Mouse (Mus musculus) CD4-positive helper T cell, adult 2 months (primary cell): ENCODE measurements around the gene Prepl.

Experiments used
- DNase-seq: peaks from one replicate; pipeline ENCODE4 v3.0.0-alpha.2; 2012; ENCODE audit warnings: low read depth, missing footprints, low spot score

Gene Prepl

GRCm38 (mm10) chr17:85090120-85091099, at the start of gene Prepl, which contains the start of gene Camkmt:
Gene Prepl (minus strand): TSS chr17:85090241.
Gene Camkmt (plus strand): TSS chr17:85090552.
- DNase-seq, result peak; percentile 98

- no peak for DNase-seq
Measured at GRCm38 (mm10) chr17:85138393-85138792, 48.4 kb upstream of the Prepl start.

GRCm38 (mm10) chr17:85116643-85117042, 26.6 kb upstream of the Prepl start:
- DNase-seq, result peak; percentile 45

GRCm38 (mm10) chr17:85113441-85113840, 23.4 kb upstream of the Prepl start:
- no peak for DNase-seq

GRCm38 (mm10) chr17:85110640-85111039, 20.6 kb upstream of the Prepl start:
- no peak for DNase-seq

- DNase-seq, result peak; percentile 9
Measured at GRCm38 (mm10) chr17:85103310-85103709, 13.3 kb upstream of the Prepl start.

GRCm38 (mm10) chr17:85101751-85102150, 11.7 kb upstream of the Prepl start:
- DNase-seq, result no peak

- no peak for DNase-seq
Measured at GRCm38 (mm10) chr17:85100232-85100631, 10.2 kb upstream of the Prepl start.

GRCm38 (mm10) chr17:85098677-85099323, 8.8 kb upstream of the Prepl start:
- DNase-seq, result no peak

GRCm38 (mm10) chr17:85096396-85096795, 6.4 kb upstream of the Prepl start:
- no peak for DNase-seq

GRCm38 (mm10) chr17:85091762-85092161, 1.7 kb upstream of the Prepl start:
- DNase-seq, result no peak

- DNase-seq, result no peak
Measured at GRCm38 (mm10) chr17:85089621-85090020, 420 bp downstream of the Prepl start.

GRCm38 (mm10) chr17:85089011-85089410, 1.0 kb downstream of the Prepl start:
- DNase-seq, result no peak

- DNase-seq, result no peak
Measured at GRCm38 (mm10) chr17:85088401-85088800, 1.6 kb downstream of the Prepl start.

GRCm38 (mm10) chr17:85087591-85087990, 2.5 kb downstream of the Prepl start:
- no peak for DNase-seq

- no peak for DNase-seq
Measured at GRCm38 (mm10) chr17:85086501-85086900, 3.5 kb downstream of the Prepl start.

GRCm38 (mm10) chr17:85085335-85085734, 4.7 kb downstream of the Prepl start:
- DNase-seq, result no peak

GRCm38 (mm10) chr17:85080781-85081180, 9.3 kb downstream of the Prepl start:
- no peak for DNase-seq

- no peak for DNase-seq
Measured at GRCm38 (mm10) chr17:85079276-85079675, 10.8 kb downstream of the Prepl start.

GRCm38 (mm10) chr17:85074083-85074482, 16.0 kb downstream of the Prepl start:
- no peak for DNase-seq

GRCm38 (mm10) chr17:85073214-85073613, 16.8 kb downstream of the Prepl start:
- no peak for DNase-seq

GRCm38 (mm10) chr17:85072383-85072782, 17.7 kb downstream of the Prepl start:
- DNase-seq, result no peak
